Mouse (Mus musculus): Measurements from ENCODE around the gene Tfb1m.

Gene Tfb1m

GRCm38 (mm10) chr17:3557331-3558311 is at the start of gene Tfb1m:
Tfb1m (minus strand) TSS chr17:3557781.
- DNase-seq (ENCODE audit: low spot score): peak; percentile 100

- no peak for DNase-seq (ENCODE audit: low spot score)
Observed at GRCm38 (mm10) chr17:3602954-3603672, 45.5 kb upstream of the Tfb1m start.

- DNase-seq (ENCODE audit: low spot score): no peak
Observed at GRCm38 (mm10) chr17:3598393-3598792, 40.8 kb upstream of the Tfb1m start.

- no peak for DNase-seq (ENCODE audit: low spot score)
Observed at GRCm38 (mm10) chr17:3597866-3598265, 40.3 kb upstream of the Tfb1m start.

- DNase-seq (ENCODE audit: low spot score): no peak
Observed at GRCm38 (mm10) chr17:3597130-3597529, 39.5 kb upstream of the Tfb1m start.

GRCm38 (mm10) chr17:3570876-3571275 is 13.3 kb upstream of the Tfb1m start:
- peak; percentile 87 for DNase-seq (ENCODE audit: low spot score)

GRCm38 (mm10) chr17:3562405-3562804 is 4.8 kb upstream of the Tfb1m start:
- no peak for DNase-seq (ENCODE audit: low spot score)

GRCm38 (mm10) chr17:3560534-3560933 is 3.0 kb upstream of the Tfb1m start:
- no peak for DNase-seq (ENCODE audit: low spot score)

- DNase-seq (ENCODE audit: low spot score): no peak
Observed at GRCm38 (mm10) chr17:3558356-3558870, 832 bp upstream of the Tfb1m start.

GRCm38 (mm10) chr17:3556251-3556650 is 1.3 kb downstream of the Tfb1m start:
- no peak for DNase-seq (ENCODE audit: low spot score)

GRCm38 (mm10) chr17:3547725-3548124 is 9.9 kb downstream of the Tfb1m start:
- no peak for DNase-seq (ENCODE audit: low spot score)

- DNase-seq (ENCODE audit: low spot score): no peak
Observed at GRCm38 (mm10) chr17:3541033-3541432, 16.5 kb downstream of the Tfb1m start.

GRCm38 (mm10) chr17:3540304-3540703 is 17.3 kb downstream of the Tfb1m start:
- DNase-seq (ENCODE audit: low spot score): no peak

- DNase-seq (ENCODE audit: low spot score): peak; percentile 44
Observed at GRCm38 (mm10) chr17:3533425-3533824, 24.2 kb downstream of the Tfb1m start.

- no peak for DNase-seq (ENCODE audit: low spot score)
Observed at GRCm38 (mm10) chr17:3532254-3532653, 25.3 kb downstream of the Tfb1m start, which contains the start of gene Cldn20. Cldn20 (plus strand) TSS chr17:3532554.

GRCm38 (mm10) chr17:3531641-3532040 is 25.9 kb downstream of the Tfb1m start:
- peak; percentile 8 for DNase-seq (ENCODE audit: low spot score)

- DNase-seq (ENCODE audit: low spot score): no peak
Observed at GRCm38 (mm10) chr17:3530549-3530948, 27.0 kb downstream of the Tfb1m start.

- no peak for DNase-seq (ENCODE audit: low spot score)
Observed at GRCm38 (mm10) chr17:3529523-3529922, 28.1 kb downstream of the Tfb1m start.

- peak; percentile 39 for DNase-seq (ENCODE audit: low spot score)
Observed at GRCm38 (mm10) chr17:3527841-3528471, 29.6 kb downstream of the Tfb1m start.

GRCm38 (mm10) chr17:3520344-3520743 is 37.2 kb downstream of the Tfb1m start:
- no peak for DNase-seq (ENCODE audit: low spot score)

GRCm38 (mm10) chr17:3516406-3516805 is 41.2 kb downstream of the Tfb1m start:
- no peak for DNase-seq (ENCODE audit: low spot score)

GRCm38 (mm10) chr17:3515851-3516250 is 41.7 kb downstream of the Tfb1m start:
- DNase-seq (ENCODE audit: low spot score): no peak

Measured in adipocyte (in vitro differentiated cells).